Mouse (Mus musculus) common myeloid progenitor, adult 5-6 weeks (primary cell): Measurements from ENCODE around the gene Galnt10. TPM values are rescaled to one million over a fixed set of nuclear protein-coding genes. Genes with fewer than 3 reads are reported as not detected.
"Not testable (repeated sequence)": the region's sequence is repeated elsewhere in the genome, so short reads cannot be mapped to it uniquely, and the experiment has no call there.

Experiments
- ATAC-seq: replicated peaks from 2 replicates; pipeline ENCODE4 v1.8.0; 2016; ENCODE audit warnings: low read depth, mild to moderate bottlenecking, moderate TSS enrichment, inconsistent platforms; ENCODE audit not compliant: poor library complexity, severe bottlenecking
- total RNA-seq: library from RNA; stranded (forward); fragments of 200-1000, 187-1606 nt; gene quantifications from 2 replicates; pipeline ENCODE4 v1.2.3, GENCODE M21; 2017

Galnt10 gene
- total RNA-seq, 1 experiment from 2014 or later, result 15.1 TPM

GRCm38 (mm10) chr11:57812212-57812611 lies 167.0 kb downstream of the Galnt10 start:
- ATAC-seq, result peak; percentile 73

- ATAC-seq, result no peak
These were observed 168.4 kb downstream of the Galnt10 start for GRCm38 (mm10) chr11:57813641-57814040.

- no peak for ATAC-seq
These were observed 172.9 kb downstream of the Galnt10 start for GRCm38 (mm10) chr11:57818189-57818588.

GRCm38 (mm10) chr11:57819999-57820581 lies 174.8 kb downstream of the Galnt10 start:
- peak; percentile 85 for ATAC-seq

GRCm38 (mm10) chr11:57823159-57823558 lies 177.9 kb downstream of the Galnt10 start:
- ATAC-seq, result not testable (repeated sequence)

GRCm38 (mm10) chr11:57823714-57824113 lies 178.5 kb downstream of the Galnt10 start:
- no peak for ATAC-seq

GRCm38 (mm10) chr11:57825234-57825633 lies 180.0 kb downstream of the Galnt10 start:
- not testable (repeated sequence) for ATAC-seq

GRCm38 (mm10) chr11:57827048-57827914 lies 182.0 kb downstream of the Galnt10 start:
- no peak for ATAC-seq

- ATAC-seq, result peak; percentile 37
These were observed 182.8 kb downstream of the Galnt10 start for GRCm38 (mm10) chr11:57827915-57828545.

GRCm38 (mm10) chr11:57828955-57829870 lies 184.0 kb downstream of the Galnt10 start:
- no peak for ATAC-seq

- no peak for ATAC-seq
These were observed 184.9 kb downstream of the Galnt10 start for GRCm38 (mm10) chr11:57829871-57830775.

- no peak for ATAC-seq
These were observed 186.1 kb downstream of the Galnt10 start for GRCm38 (mm10) chr11:57831281-57831781.

- ATAC-seq, result no peak
These were observed 186.6 kb downstream of the Galnt10 start for GRCm38 (mm10) chr11:57831861-57832260.

- no peak for ATAC-seq
These were observed 187.4 kb downstream of the Galnt10 start, which contains the start of gene Hand1 for GRCm38 (mm10) chr11:57832552-57833201. Hand1 (minus strand) TSS chr11:57832818.

- no peak for ATAC-seq
These were observed 188.2 kb downstream of the Galnt10 start for GRCm38 (mm10) chr11:57833296-57833977.

GRCm38 (mm10) chr11:57834031-57834430 lies 188.8 kb downstream of the Galnt10 start:
- ATAC-seq, result no peak

GRCm38 (mm10) chr11:57835331-57835730 lies 190.1 kb downstream of the Galnt10 start:
- no peak for ATAC-seq

- no peak for ATAC-seq
These were observed 190.7 kb downstream of the Galnt10 start for GRCm38 (mm10) chr11:57835931-57836330.
